Mouse (Mus musculus): Measurements from ENCODE around the gene Tmem165. TPM values are rescaled to one million over a fixed set of nuclear protein-coding genes. Genes with fewer than 3 reads are reported as not detected.

Tmem165 gene
- polyA plus RNA-seq (2014; fragmentation: Nextera tagmentation; extraction: Ambion mirVana) = 64.0 and 65.3 TPM in 2 replicates

- peak; percentile 93 for DNase-seq (ENCODE audit: low spot score)
- Histone ChIP-seq H3K9me3 (ENCODE audit: control insufficient read depth, low read length) (no peaks in the 10 kb centered on the region), H3K4me2 (replicated peaks) (peak within 1 kb of the TSS; percentile 78), H3K9ac (peak within 1 kb of the TSS; percentile 97), H3K27ac (peak within 1 kb of the TSS; percentile 94), H3K4me1 (replicated peaks; ENCODE audit: control insufficient read depth, insufficient read depth, low read length) (peaks cover 14% of the 10 kb centered on the region), H3K27me3 (ENCODE audit: control insufficient read depth, insufficient read depth, low read length) (no peaks in the 10 kb centered on the region), H3K4me3 (replicated peaks; ENCODE audit: low read length) (peak within 1 kb of the TSS; percentile 85), H3K36me3 (replicated peaks; ENCODE audit: control insufficient read depth, insufficient read depth) (0 out of 2 replicates have a peak, but pooled peaks cover 4% of the 10 kb centered on the region)
- WGBS = under 1% methylated on average over 49 of the region's 62 CpGs
- peak; percentile 98 for ATAC-seq (ENCODE audit: low FRiP score)
Observed at GRCm38 (mm10) chr5:76183750-76184261, at the start of gene Tmem165. TSS of gene Tmem165 (plus strand) at chr5:76183880.

GRCm38 (mm10) chr5:76135644-76136043 is 48.0 kb upstream of the Tmem165 start:
- Histone ChIP-seq H3K9ac (no peak overlapping the region), H3K4me2 (replicated peaks) (no peak overlapping the region), H3K27me3 (ENCODE audit: control insufficient read depth, insufficient read depth, low read length) (no peaks in the 10 kb centered on the region), H3K27ac (no peak overlapping the region), H3K4me3 (replicated peaks; ENCODE audit: low read length) (no peak overlapping the region), H3K9me3 (ENCODE audit: control insufficient read depth, low read length) (no peaks in the 10 kb centered on the region), H3K36me3 (replicated peaks; ENCODE audit: control insufficient read depth, insufficient read depth) (no peaks in the 10 kb centered on the region), H3K4me1 (replicated peaks; ENCODE audit: control insufficient read depth, insufficient read depth, low read length) (peaks cover 6% of the 10 kb centered on the region)
- WGBS = 86% methylated on average over 1 of the region's 1 CpGs
- DNase-seq (ENCODE audit: low spot score) (no peak), ATAC-seq (ENCODE audit: low FRiP score) (no peak)

GRCm38 (mm10) chr5:76136271-76136670 is 47.4 kb upstream of the Tmem165 start:
- no peak overlapping the region for H3K27ac ChIP-seq
- H3K27me3 ChIP-seq (ENCODE audit: control insufficient read depth, insufficient read depth, low read length) = no peaks in the 10 kb centered on the region
- DNase-seq (ENCODE audit: low spot score) = no peak
- peaks cover 9% of the 10 kb centered on the region for H3K4me1 ChIP-seq (replicated peaks; ENCODE audit: control insufficient read depth, insufficient read depth, low read length)
- H3K9me3 ChIP-seq (ENCODE audit: control insufficient read depth, low read length) = no peaks in the 10 kb centered on the region
- WGBS = 85% methylated on average over 3 of the region's 3 CpGs
- no peak for ATAC-seq (ENCODE audit: low FRiP score)
- no peak overlapping the region for H3K4me3 ChIP-seq (replicated peaks; ENCODE audit: low read length)
- no peak overlapping the region for H3K4me2 ChIP-seq (replicated peaks)
- H3K36me3 ChIP-seq (replicated peaks; ENCODE audit: control insufficient read depth, insufficient read depth) = no peaks in the 10 kb centered on the region
- no peak overlapping the region for H3K9ac ChIP-seq

GRCm38 (mm10) chr5:76137586-76137985 is 46.1 kb upstream of the Tmem165 start:
- Histone ChIP-seq H3K4me3 (replicated peaks; ENCODE audit: low read length) (no peak overlapping the region), H3K27ac (no peak overlapping the region), H3K9me3 (ENCODE audit: control insufficient read depth, low read length) (no peaks in the 10 kb centered on the region), H3K4me1 (replicated peaks; ENCODE audit: control insufficient read depth, insufficient read depth, low read length) (peaks cover 12% of the 10 kb centered on the region), H3K9ac (no peak overlapping the region), H3K4me2 (replicated peaks) (no peak overlapping the region), H3K27me3 (ENCODE audit: control insufficient read depth, insufficient read depth, low read length) (no peaks in the 10 kb centered on the region), H3K36me3 (replicated peaks; ENCODE audit: control insufficient read depth, insufficient read depth) (no peaks in the 10 kb centered on the region)
- DNase-seq (ENCODE audit: low spot score) = no peak
- ATAC-seq (ENCODE audit: low FRiP score) = no peak
- WGBS = 93% methylated on average over 1 of the region's 1 CpGs

GRCm38 (mm10) chr5:76138071-76138470 is 45.6 kb upstream of the Tmem165 start:
- DNase-seq (ENCODE audit: low spot score) (no peak), ATAC-seq (ENCODE audit: low FRiP score) (no peak)
- H3K4me1 ChIP-seq (replicated peaks; ENCODE audit: control insufficient read depth, insufficient read depth, low read length) = peaks cover 12% of the 10 kb centered on the region
- no peaks in the 10 kb centered on the region for H3K9me3 ChIP-seq (ENCODE audit: control insufficient read depth, low read length)
- H3K4me3 ChIP-seq (replicated peaks; ENCODE audit: low read length) = no peak overlapping the region
- H3K27me3 ChIP-seq (ENCODE audit: control insufficient read depth, insufficient read depth, low read length) = no peaks in the 10 kb centered on the region
- no peak overlapping the region for H3K4me2 ChIP-seq (replicated peaks)
- no peaks in the 10 kb centered on the region for H3K36me3 ChIP-seq (replicated peaks; ENCODE audit: control insufficient read depth, insufficient read depth)
- WGBS = 46% methylated on average over 1 of the region's 1 CpGs
- no peak overlapping the region for H3K27ac ChIP-seq
- no peak overlapping the region for H3K9ac ChIP-seq

GRCm38 (mm10) chr5:76138512-76138911 is 45.2 kb upstream of the Tmem165 start:
- no peak overlapping the region for H3K4me3 ChIP-seq (replicated peaks; ENCODE audit: low read length)
- no peak overlapping the region for H3K9ac ChIP-seq
- no peak for ATAC-seq (ENCODE audit: low FRiP score)
- H3K36me3 ChIP-seq (replicated peaks; ENCODE audit: control insufficient read depth, insufficient read depth) = no peaks in the 10 kb centered on the region
- no peak for DNase-seq (ENCODE audit: low spot score)
- 13% methylated on average over 10 of the region's 10 CpGs for WGBS
- peaks cover 12% of the 10 kb centered on the region for H3K4me1 ChIP-seq (replicated peaks; ENCODE audit: control insufficient read depth, insufficient read depth, low read length)
- H3K4me2 ChIP-seq (replicated peaks) = no peak overlapping the region
- H3K9me3 ChIP-seq (ENCODE audit: control insufficient read depth, low read length) = no peaks in the 10 kb centered on the region
- H3K27me3 ChIP-seq (ENCODE audit: control insufficient read depth, insufficient read depth, low read length) = no peaks in the 10 kb centered on the region
- no peak overlapping the region for H3K27ac ChIP-seq

GRCm38 (mm10) chr5:76139171-76139671 is 44.5 kb upstream of the Tmem165 start:
- ATAC-seq (ENCODE audit: low FRiP score) = no peak
- H3K9me3 ChIP-seq (ENCODE audit: control insufficient read depth, low read length) = no peaks in the 10 kb centered on the region
- H3K36me3 ChIP-seq (replicated peaks; ENCODE audit: control insufficient read depth, insufficient read depth) = no peaks in the 10 kb centered on the region
- peak overlapping the region; percentile 92 for H3K4me2 ChIP-seq (replicated peaks)
- WGBS = 32% methylated on average over 7 of the region's 7 CpGs
- H3K27me3 ChIP-seq (ENCODE audit: control insufficient read depth, insufficient read depth, low read length) = no peaks in the 10 kb centered on the region
- peaks cover 12% of the 10 kb centered on the region for H3K4me1 ChIP-seq (replicated peaks; ENCODE audit: control insufficient read depth, insufficient read depth, low read length)
- H3K4me3 ChIP-seq (replicated peaks; ENCODE audit: low read length) = no peak overlapping the region
- no peak for DNase-seq (ENCODE audit: low spot score)
- no peak overlapping the region for H3K27ac ChIP-seq
- H3K9ac ChIP-seq = no peak overlapping the region

GRCm38 (mm10) chr5:76139808-76140729 is 43.6 kb upstream of the Tmem165 start, which contains the start of gene Srd5a3:
TSS of gene Srd5a3 (plus strand) at chr5:76140271.
- 1% methylated on average over 55 of the region's 69 CpGs for WGBS
- no peaks in the 10 kb centered on the region for H3K36me3 ChIP-seq (replicated peaks; ENCODE audit: control insufficient read depth, insufficient read depth)
- no peaks in the 10 kb centered on the region for H3K27me3 ChIP-seq (ENCODE audit: control insufficient read depth, insufficient read depth, low read length)
- H3K9ac ChIP-seq = peak within 1 kb of the TSS; percentile 84
- no peaks in the 10 kb centered on the region for H3K9me3 ChIP-seq (ENCODE audit: control insufficient read depth, low read length)
- peak within 1 kb of the TSS; percentile 92 for H3K4me2 ChIP-seq (replicated peaks)
- ATAC-seq (ENCODE audit: low FRiP score) (peak; percentile 95), DNase-seq (ENCODE audit: low spot score) (peak; percentile 91)
- H3K4me3 ChIP-seq (replicated peaks; ENCODE audit: low read length) = peak within 1 kb of the TSS; percentile 77
- H3K4me1 ChIP-seq (replicated peaks; ENCODE audit: control insufficient read depth, insufficient read depth, low read length) = peaks cover 12% of the 10 kb centered on the region
- peak within 1 kb of the TSS; percentile 91 for H3K27ac ChIP-seq

- H3K4me2 ChIP-seq (replicated peaks) = peak overlapping the region; percentile 92
- peaks cover 12% of the 10 kb centered on the region for H3K4me1 ChIP-seq (replicated peaks; ENCODE audit: control insufficient read depth, insufficient read depth, low read length)
- H3K4me3 ChIP-seq (replicated peaks; ENCODE audit: low read length) = peak overlapping the region; percentile 77
- H3K9me3 ChIP-seq (ENCODE audit: control insufficient read depth, low read length) = no peaks in the 10 kb centered on the region
- no peak for DNase-seq (ENCODE audit: low spot score)
- H3K27ac ChIP-seq = peak overlapping the region; percentile 91
- no peaks in the 10 kb centered on the region for H3K27me3 ChIP-seq (ENCODE audit: control insufficient read depth, insufficient read depth, low read length)
- ATAC-seq (ENCODE audit: low FRiP score) = peak; percentile 51
- H3K9ac ChIP-seq = peak overlapping the region; percentile 84
- 13% methylated on average over 9 of the region's 9 CpGs for WGBS
- no peaks in the 10 kb centered on the region for H3K36me3 ChIP-seq (replicated peaks; ENCODE audit: control insufficient read depth, insufficient read depth)
Observed at GRCm38 (mm10) chr5:76140730-76141066, 43.0 kb upstream of the Tmem165 start.
